Mouse (Mus musculus): ENCODE results near the gene Caskin2. TPM values are rescaled to one million over a fixed set of nuclear protein-coding genes. Genes with fewer than 3 reads are reported as not detected.

Gene Caskin2
- total RNA-seq, 4 experiments from 2014 or later = 11.6 to 14.6 (median 12.3) TPM

DNA sequence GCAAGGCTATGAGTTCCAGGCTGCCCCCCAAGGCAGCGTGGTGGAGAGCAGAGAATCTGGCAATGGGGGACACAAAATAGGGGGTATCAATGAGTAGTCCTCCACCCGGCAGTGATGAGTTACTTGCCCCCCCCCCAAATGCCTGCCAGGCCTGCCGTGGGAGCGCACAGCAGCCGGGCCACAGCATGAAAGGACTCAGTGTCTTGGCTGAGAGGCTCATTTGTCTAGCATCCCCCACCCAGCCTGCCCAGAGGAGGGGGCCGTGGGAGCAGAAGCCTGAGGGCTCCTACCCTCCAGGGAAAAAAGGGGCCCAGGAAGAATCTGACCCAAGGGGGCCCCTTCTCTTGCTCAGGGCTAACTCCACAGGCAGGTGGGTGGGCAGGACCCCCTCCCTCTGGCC lies 6.1 kb downstream of the Caskin2 start:
- no peak for DNase-seq (ENCODE audit: low spot score in 2 of 2)

DNA sequence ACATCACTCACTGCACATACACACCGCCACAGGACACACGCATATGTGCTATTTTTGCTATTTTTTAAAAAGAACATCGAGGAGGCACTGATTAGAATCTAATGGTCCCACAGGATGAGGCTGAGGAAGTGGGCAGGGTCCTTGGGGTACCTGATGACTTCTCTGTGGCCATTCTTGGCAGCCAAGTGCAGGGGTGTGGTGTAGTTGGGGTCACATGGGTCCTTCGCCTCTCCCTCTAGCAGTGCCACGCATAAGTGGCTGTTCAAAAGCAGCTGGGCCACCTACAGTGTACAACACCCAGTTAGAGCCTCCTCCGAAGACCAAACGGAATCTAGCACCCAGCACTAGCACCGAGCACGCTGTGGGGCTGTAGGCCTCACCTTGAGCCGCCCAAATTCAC lies 7.3 kb downstream of the Caskin2 start:
- DNase-seq (ENCODE audit: low spot score in 2 of 2) = no peak

DNA sequence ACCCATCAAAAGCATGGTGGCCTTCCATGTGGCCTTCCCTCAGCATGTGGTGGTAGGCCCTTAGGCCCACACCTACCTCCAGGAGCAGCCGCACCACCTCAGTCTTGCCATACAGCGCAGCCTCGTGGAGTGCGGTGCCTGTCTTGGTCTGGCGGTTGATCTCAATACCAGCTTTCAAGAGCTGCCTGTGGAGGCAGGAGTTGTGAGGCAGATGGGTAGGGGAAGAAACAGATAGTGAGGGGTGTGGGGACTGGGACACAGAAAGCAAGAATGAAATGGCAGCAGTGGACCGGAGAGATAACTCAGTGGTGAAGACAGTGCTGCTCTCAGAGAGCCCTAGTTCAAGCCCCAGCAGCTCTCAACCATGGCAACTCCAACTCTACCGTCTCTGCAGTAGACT lies 8.4 kb downstream of the Caskin2 start:
- DNase-seq (ENCODE audit: low spot score in 2 of 2) = no peak

DNA sequence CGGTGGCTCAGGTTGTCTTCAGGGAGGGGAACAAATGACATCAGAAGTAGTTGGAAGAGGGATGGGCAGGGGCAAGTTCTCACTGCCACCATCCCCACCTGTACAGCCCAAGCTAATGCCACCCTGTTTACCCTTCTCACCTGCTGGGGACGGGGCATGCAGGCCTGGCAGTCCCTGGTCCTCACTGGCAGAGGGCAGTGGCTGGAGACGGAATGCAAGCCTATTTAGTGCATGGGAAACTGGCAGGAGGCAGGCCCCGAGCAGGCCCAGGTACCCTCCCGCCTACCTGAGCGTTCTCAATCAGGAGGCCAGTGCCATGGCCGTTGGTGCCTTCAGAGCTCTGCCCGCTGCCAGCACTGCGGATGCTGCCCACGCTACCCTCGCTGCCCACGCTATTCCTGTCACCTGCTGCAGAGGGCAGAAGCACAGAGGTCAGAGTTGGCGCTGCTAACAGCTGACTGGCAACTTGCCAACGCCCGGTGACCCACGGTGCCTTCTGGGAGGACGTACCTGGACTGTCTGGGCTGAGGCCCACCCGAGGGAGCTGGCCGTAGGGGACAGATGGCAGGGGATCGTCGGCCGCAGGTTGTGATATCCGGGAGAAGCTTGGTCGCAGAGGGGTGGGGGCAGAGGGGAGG lies 10.2 kb downstream of the Caskin2 start:
- no peak for DNase-seq (ENCODE audit: low spot score in 2 of 2)

DNA sequence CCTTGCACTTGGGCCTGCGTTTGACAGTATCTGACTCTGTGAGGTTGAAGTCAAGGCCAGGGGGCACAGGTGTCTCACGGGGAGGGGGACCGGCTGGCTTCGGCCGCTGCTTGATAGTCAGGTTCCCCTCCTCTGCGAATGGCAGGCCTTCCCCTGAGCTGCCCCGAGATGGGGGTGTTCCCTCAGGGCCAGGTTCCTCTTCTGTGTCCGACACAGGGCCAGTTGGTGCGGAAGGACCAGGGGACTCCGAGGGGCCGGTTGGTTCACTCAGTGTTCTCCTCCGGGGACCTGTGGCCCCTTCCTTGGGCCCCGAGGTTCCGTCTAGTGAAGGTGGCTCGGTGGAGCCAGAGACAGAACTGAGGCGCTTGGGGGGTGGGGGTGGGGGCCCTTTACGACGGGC lies 12.5 kb downstream of the Caskin2 start:
- no peak for DNase-seq (ENCODE audit: low spot score in 2 of 2)

DNA sequence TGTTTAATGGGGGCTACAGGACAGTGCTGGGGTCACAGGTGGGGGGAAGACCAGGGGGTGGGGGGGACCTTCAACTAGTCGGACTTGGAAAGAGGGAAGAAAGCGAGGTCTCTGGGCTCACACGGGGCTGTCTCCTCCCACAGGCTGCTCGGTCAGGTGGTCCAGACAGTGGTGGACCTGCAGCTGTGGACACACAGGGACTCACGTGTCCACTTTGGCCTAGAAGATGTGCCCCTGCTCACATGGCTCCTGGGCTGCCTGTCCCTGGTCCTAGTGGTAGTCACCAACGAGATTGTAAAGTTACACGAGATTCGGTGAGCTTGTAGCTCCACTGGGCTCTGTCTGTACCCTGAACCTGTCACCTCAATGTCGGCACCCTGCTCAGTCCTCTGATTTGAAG lies 15.8 kb downstream of the Caskin2 start:
- DNase-seq (ENCODE audit: low spot score in 2 of 2) = no peak

DNA sequence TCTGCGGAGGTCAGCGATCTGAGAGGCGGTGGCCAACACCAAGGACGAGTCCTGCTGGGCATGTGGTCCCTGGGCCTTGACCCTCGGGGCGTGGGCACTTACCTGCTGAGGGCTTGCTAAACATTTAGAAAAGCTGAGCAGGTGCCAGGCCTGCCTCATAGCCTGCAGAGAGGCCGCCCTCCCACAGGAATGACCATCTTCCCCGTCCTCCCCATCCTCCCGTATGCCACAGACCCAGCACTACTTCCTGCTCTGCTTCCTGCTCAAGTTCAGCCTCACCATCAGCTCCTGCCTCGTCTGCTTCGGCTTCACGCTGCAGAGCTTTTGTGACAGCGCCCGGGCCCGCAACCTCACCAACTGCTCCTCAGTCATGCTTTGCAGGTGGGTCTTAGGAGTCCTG lies 16.5 kb downstream of the Caskin2 start:
- DNase-seq (ENCODE audit: low spot score in 2 of 2) = no peak

DNA sequence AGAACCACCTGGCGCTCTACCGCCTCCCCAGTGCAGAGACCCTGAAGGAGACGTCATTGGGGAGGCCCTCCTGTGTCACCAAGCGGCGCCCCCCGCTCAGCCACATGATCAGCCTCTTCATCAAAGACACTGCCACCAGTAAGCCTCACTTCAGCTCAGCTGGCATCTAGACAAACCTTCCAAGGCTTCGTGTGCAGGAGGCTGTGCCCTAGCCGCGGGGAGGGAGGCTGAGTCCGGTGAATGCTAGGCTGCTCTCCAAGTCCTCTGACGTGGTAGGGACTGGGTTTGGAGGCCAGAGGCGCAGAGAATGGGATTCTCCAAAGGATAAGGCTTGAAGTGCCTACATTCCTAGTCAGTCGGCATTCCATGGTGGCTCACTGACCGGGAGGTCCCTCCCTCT lies 21.1 kb downstream of the Caskin2 start:
- no peak for DNase-seq (ENCODE audit: low spot score in 2 of 2)

DNA sequence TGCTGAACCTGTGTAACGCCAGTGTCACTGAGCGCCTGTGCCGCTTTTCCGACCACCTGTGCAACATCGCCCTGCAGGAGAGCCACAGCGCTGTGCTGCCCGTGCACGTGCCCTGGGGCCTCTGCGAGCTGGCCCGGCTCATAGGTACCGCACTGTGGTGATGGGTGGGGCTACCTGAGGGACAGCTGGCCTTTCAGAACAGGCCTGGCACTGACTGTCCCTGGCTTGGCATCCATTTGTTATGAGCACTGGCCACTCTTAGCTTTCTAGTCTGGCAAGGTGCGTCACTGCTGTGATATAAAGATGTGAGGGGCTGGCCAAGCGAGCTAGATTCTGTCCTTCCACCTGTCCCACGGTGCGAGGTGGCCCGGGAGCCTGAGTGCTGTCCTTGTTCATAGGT lies 21.5 kb downstream of the Caskin2 start:
- no peak for DNase-seq (ENCODE audit: low spot score in 2 of 2)

DNA sequence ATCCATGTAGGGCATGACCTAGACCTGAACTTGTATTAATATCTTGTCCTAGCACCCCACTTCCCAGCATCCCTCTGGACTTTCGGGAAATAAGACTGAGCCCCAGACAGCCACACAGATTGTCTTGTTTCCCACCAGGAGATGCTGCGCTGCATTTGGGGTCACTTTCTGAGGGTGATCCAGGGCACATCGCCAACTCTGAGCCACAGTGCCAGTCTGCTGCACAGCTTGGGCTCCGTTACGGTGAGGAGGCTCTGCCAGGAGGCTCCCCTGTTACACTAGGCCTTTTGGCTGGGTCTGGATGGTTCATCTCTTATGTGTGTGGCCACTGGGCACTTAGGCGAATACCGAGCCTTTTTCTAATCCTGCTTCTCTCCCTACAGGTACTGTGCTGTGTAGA lies 23.7 kb downstream of the Caskin2 start:
- no peak for DNase-seq (ENCODE audit: low spot score in 2 of 2)

DNA sequence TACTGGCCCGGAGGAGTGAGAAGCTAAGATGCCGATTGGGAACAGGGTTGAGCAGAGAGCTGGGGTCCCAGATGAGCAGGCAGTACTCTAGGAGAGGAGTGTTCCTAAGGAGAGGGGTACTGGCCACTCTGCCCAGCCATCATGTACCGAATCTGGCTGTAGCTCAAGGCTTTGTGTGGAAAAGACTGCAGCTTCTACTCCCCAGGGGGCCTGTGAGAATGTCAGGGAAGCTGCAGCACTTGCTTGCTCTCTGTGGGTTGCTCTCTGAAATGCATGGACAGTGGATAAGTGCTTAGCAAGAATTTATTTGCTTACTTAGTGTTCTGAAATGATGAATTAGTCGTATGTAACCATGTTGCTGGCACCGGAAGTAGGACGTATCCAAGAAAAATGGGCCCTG lies 27.0 kb downstream of the Caskin2 start:
- no peak for DNase-seq (ENCODE audit: low spot score in 2 of 2)

DNA sequence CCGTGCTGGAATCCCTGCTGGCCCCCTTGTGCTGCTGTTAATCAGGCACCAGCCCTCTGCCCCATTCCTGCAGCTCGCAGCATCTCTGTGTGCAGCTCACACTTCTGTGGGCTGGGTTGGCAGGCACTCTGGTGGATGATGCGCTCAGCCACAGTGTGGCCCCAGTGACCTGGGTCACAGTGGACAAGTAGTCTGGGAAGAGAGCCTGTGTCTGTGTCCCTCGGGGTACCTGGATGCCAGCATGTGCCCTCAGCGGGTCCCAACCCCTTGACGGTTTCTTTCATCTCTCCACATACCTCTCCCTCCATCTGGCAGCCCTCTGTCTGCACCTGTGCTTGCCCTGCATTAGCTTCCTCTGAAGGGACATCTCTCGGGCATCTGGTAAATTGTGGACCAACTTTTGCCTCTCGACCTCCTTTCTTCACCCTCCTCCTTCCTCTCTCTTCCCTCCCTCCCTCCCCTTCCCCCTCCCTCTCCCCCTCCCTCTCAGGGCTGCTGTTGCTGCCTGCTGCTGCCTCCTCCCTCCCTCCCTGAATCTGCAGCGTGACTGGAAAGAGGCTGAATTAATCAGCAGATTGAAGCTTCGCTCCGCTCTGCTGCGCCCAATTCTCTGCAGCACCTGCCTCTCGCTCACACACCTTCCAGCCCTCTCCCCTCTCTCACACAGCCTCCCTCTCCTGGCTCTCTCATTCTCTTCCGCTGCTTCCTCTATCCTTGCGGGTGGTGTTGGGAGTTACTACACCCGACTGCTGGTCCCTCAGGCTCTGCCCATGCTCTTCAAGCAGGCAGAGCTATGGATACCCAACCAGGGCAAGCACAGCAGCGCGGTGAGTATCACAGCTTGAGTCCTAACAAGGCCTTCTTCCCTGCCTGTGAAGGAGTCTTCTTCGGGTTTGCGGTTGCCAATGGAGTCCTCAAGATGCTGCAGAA lies 33.0 kb downstream of the Caskin2 start:
- no peak for DNase-seq (ENCODE audit: low spot score in 2 of 2)

DNA sequence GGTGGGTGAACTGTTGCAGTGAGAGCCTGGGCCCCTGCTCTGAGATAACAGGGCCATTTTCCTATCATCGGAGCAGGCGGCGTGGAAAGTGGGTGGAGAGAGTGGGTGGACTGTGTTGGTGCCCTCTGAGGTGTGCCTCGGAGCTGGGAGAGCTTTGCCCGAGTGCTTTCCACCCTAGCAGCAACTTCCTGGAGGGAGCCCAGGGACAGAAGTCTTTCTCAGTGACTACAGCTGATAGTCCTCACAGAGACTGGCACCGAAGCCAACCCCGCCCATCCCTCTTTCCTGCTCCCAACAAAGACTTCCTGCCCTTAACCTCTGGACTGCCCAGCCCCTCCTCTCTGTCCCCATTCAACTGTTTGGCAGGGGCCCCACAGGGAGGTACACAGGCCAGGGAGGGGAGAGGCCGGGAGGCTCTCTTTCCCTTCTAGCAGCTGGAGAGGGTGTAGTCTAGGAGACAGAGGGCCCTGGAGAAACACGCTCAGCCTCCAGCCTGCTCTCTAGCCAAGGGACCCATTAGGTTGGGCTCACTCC lies 34.3 kb downstream of the Caskin2 start:
- DNase-seq (ENCODE audit: low spot score in 2 of 2) = peak; percentile 73 to 82

DNA sequence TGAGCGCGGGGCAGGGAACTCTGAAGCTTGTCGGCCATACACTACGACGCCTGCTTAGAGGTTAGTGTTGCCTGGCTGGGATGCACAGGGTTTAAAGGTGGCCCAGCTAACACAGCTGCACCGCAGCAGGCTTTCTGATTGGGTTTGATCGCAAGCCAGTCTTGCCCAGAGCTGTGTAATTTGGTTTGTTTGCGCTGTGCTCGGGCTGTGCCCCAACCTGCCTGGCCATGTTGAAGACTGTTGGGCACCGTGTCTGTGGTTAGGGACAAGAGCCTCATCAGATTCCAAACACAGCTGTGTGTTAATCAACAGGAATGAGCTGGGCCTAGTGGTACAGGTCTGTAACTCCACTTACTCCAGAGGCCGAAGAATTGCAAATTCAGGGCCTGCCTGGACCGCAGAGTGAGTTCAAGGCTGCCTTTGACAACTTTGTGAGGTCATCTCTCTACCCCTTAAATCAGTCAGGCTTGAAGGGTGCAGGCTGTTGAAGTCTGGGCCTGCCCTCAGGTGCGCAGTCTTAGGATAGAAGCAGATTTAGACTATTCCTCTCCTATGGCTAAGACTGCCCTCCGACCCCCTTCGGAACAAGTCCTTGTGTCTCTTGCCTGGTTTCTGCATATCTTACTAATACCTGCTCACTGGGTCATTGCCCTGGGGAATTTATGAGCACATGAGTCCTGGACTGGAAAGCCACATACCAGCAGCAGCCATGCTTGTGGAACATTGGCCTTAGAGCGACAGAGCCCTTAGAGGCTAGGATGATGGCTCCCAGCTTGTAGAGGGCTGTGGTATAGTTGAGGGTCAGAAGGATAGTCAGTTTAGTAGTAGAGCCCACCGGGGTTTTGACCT lies 35.7 kb downstream of the Caskin2 start:
- DNase-seq (ENCODE audit: low spot score in 2 of 2) = no peak

DNA sequence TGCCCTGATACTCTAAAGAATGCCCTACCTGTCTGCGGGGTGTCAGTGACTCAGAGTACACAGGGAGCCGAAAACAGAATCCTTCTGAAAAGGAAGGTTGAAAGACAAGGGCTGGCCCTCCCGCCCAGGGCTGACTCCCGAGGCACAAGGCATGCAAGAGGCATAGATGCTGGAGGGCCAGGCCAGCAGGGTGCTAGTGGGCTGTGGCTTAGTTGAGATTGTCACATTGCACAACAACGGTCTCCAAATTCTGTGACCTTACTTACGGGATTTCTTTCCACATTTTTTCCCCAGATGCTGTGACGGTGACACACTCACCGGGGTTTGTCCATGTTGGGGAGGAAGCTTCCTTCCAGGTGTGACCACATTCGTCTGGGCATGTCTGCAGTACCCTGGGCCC lies 36.5 kb downstream of the Caskin2 start:
- no peak for DNase-seq (ENCODE audit: low spot score in 2 of 2)

DNA sequence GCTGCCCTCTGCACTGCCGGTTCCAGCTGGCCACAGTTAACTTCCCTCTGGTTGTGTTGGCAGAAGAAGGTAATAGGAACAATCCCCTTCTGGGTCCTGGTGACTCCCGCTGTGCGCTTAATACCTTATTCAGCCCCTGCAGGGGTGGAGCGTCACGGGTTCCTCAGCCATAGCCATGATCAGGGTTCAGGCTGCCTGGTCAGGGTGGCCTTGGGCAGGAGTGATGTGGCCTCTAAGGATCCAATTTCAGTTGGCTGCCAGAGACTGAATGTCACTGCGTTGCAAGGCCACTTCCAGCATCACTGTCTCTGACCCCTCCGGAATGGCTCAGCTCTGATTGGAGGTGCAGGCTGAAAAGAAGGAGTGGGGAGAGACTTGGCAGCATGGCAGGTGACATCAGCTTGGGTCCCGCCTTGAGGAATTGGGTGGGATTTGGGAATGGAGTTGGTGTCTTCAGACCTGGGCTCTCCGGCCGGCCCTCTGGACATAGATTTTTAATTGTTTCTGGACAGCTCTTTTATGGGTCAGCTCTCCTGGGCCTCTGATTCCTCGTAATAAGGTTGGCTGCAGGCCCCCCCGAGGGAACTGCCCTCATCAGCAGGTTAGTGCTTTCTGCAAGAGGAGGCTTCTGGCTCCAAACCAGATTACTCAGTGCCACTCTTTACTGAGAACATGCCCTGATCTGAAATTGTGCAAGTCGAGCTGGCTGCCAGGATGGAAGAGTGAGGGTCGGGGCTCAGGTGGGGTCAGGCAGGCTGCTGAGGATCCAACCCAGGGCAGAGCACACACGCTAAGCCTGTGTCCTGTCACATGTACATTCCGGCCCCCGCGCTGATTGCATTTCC lies 37.4 kb downstream of the Caskin2 start:
- peak; percentile 59 to 73 for DNase-seq (ENCODE audit: low spot score in 2 of 2)

DNA sequence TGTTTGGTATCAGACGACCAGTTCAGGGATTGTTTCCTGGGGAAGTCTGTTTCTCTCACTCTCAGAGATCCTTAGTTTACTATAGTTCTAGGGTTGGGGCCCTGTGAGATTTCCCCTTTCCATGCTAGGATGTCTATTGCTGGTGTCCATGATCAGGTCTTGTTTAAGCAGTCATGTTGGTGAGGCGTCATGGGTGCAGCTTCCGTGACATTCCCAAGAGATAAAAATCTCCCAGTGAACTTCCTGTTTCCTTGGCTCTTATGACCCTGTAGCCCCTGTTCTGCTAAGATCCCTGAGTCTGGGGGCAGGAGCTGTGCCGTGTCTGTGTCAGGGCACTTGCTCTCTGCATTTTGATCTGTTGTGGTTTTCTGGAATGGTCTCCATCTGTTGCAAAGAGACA lies 38.8 kb downstream of the Caskin2 start:
- DNase-seq (ENCODE audit: low spot score in 2 of 2) = no peak

DNA sequence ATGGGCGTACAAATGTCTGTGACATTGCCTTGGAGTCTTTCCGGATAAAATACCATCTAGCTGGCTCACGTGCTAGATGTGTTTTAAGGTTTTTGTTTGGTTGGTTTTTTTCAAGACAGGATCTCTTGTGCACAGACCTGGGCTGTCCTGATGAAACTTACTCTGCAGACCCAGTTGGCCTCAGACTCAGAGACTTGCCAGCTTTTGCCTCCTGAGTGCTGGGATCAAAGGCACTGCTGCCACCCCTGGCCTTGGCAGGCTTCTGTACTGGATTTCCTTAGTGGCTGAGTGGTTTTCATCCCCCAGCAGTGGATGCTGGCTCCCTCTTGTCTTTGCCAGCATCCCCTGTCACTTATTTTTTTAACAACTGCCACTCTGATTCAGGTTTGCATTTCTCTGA lies 44.5 kb downstream of the Caskin2 start:
- DNase-seq (ENCODE audit: low spot score in 2 of 2) = no peak

DNA sequence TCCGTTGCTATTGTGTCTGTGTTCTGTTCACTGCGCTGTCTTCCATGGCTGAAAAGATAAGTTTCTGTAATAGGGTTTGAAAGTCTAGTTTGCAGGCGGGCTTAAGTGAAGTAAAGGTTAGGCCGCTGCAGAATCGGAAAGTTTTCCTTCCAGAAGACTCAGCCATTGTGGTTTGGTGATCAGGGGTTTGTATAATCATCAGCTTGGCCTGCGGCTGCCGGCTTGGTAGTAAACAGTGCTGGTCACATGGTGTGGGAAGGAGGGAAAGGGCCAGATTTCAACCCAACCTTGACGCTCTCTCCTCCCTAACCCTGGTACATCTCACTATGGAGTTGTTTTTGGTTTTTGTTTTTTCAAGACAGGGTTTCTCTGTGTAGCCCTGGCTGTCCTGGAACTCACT lies 46.5 kb downstream of the Caskin2 start:
- DNase-seq (ENCODE audit: low spot score in 2 of 2) = no peak

DNA sequence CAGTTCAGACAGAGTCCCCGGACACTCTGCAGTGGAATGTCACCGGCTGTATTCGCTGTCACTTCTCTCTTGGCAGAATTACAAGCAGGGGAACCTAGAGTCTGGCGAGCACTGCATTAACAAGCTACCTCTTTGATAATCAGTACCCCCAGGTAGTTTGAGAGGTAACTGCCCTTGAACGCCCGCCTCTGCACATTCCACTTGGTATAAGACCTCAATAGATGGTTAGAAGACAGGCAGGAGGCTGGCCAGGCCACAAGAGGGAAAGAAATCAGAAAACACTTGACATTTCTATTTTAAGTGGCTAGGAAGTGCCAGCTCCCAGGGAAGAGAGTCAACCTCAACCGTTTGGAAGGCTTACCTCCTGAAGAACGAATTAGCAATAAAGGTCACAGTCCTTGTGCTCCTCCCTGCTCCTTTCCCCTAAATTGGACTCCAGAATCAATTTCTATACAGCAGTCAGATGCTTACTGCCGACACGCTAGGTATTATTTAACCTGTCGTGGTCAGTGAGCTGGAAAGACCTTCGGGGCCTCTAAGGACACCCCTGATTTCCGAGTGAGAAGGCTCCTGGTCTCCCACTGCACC lies 47.0 kb downstream of the Caskin2 start:
- DNase-seq (ENCODE audit: low spot score in 2 of 2) = peak in 1 of 2 experiments; percentile 44

All from gastrocnemius, adult 8-10 months (tissue).